Mouse (Mus musculus) intestine, postnatal 0 days (tissue): ENCODE measurements around the gene Smarcd1. TPM values are rescaled to one million over a fixed set of nuclear protein-coding genes. Genes with fewer than 3 reads are reported as not detected.
"Not testable (repeated sequence)": the region's sequence is repeated elsewhere in the genome, so short reads cannot be mapped to it uniquely, and the experiment has no call there.

Source experiments
- ATAC-seq: fragments of 200-750 bp; cut with Nextera tagmentation; 2 replicates; pipeline ENCODE4 v1.8.0; 2017; ENCODE audit warnings: mild to moderate bottlenecking, moderate TSS enrichment, moderate library complexity
- H3K27ac ChIP-seq: fragments of 300-500 bp; sonication (generic); 2 replicates; pipeline ENCODE4 v1.5.1; 2014; ENCODE audit warnings: mild to moderate bottlenecking, low read depth, low read length, moderate library complexity
- H3K27me3 ChIP-seq: fragments of 300-500 bp; sonication (generic); replicated peaks from 2 replicates; pipeline ENCODE4 v1.6.1; 2014; ENCODE audit warnings: low read length, mixed read lengths; ENCODE audit not compliant: control insufficient read depth, insufficient read depth
- H3K36me3 ChIP-seq: fragments of 300-500 bp; sonication (generic); 2 replicates; pipeline ENCODE4 v1.6.1; 2014; ENCODE audit warnings: mild to moderate bottlenecking, moderate library complexity; ENCODE audit not compliant: control insufficient read depth, insufficient read depth
- H3K4me1 ChIP-seq: fragments of 300-500 bp; sonication (generic); replicated peaks from 2 replicates; pipeline ENCODE4 v1.6.1; 2014; ENCODE audit warnings: antibody characterized with exemption, low read length, mixed read lengths; ENCODE audit not compliant: control insufficient read depth, insufficient read depth
- H3K4me2 ChIP-seq: fragments of 300-500 bp; sonication (generic); replicated peaks from 2 replicates; pipeline ENCODE4 v1.6.1; 2014; ENCODE audit warnings: low read depth, mild to moderate bottlenecking, moderate library complexity
- H3K4me3 ChIP-seq: fragments of 300-500 bp; sonication (generic); 2 replicates; pipeline ENCODE4 v1.5.1; 2014; ENCODE audit warnings: low read depth, low read length
- H3K9ac ChIP-seq: fragments of 300-500 bp; sonication (generic); 2 replicates; pipeline ENCODE4 v1.6.1; 2014; ENCODE audit warnings: mild to moderate bottlenecking, low read depth, low read length
- H3K9me3 ChIP-seq: fragments of 300-500 bp; sonication (generic); 2 replicates; pipeline ENCODE4 v1.6.1; 2016; ENCODE audit warnings: mixed run types; ENCODE audit not compliant: control insufficient read depth
- CTCF ChIP-seq: sonication (generic); IDR thresholded peaks from 2 replicates; pipeline ENCODE4 v1.5.1; 2016; ENCODE audit warnings: low read depth, mild to moderate bottlenecking, control low read depth, antibody characterized with exemption, moderate library complexity
- WGBS: fragments of 180-500 bp; shearing (Covaris S2); extraction: QIAGEN DNeasy Blood & Tissue Kit; methylation state at CpG from one replicate; pipeline ENCODE4 v1.1.7; 2014; 5-methylcytosine and 5-hydroxymethylcytosine counted together
- polyA plus RNA-seq: library from polyadenylated mRNA; unstranded; fragments of >200 nt; fragmentation: Nextera tagmentation; extraction: Ambion mirVana; gene quantifications from 2 replicates; pipeline ENCODE4 v1.2.1, GENCODE M21; 2015

The Smarcd1 gene
- polyA plus RNA-seq, 1 experiment from 2014 or later: 13.2 TPM

GRCm38 (mm10) chr15:99726549-99726948 is 24.6 kb downstream of the Smarcd1 start:
- Histone ChIP-seq H3K4me3 (peak overlapping the region; percentile 87), H3K4me1 (peaks cover 15% of the 10 kb centered on the region; the same call in 1 of the 2 replicates), H3K27ac (no peak overlapping the region), H3K4me2 (peak overlapping the region; percentile 74), H3K9me3 (no peaks in the 10 kb centered on the region), H3K27me3 (no peaks in the 10 kb centered on the region), H3K9ac (peak overlapping the region; percentile 88), H3K36me3 (peaks cover 38% of the 10 kb centered on the region)
- no peak for TF ChIP-seq CTCF
- ATAC-seq: no peak
- 68% methylated on average over 2 of the region's 2 CpGs for WGBS

GRCm38 (mm10) chr15:99727039-99727438 is 25.1 kb downstream of the Smarcd1 start:
- 89% methylated on average over 4 of the region's 5 CpGs for WGBS
- H3K9me3 ChIP-seq, H3K4me2 ChIP-seq, H3K9ac ChIP-seq, H3K27me3 ChIP-seq, H3K27ac ChIP-seq, ATAC-seq, H3K4me3 ChIP-seq: not testable (repeated sequence)
- peaks cover 33% of the 10 kb centered on the region for H3K36me3 ChIP-seq
- peaks cover 15% of the 10 kb centered on the region; the same call in 1 of the 2 replicates for H3K4me1 ChIP-seq

GRCm38 (mm10) chr15:99727525-99727924 is 25.6 kb downstream of the Smarcd1 start:
- H3K27me3 ChIP-seq: no peaks in the 10 kb centered on the region
- H3K36me3 ChIP-seq: peaks cover 29% of the 10 kb centered on the region
- no peaks in the 10 kb centered on the region for H3K9me3 ChIP-seq
- WGBS: 91% methylated on average over 12 of the region's 12 CpGs
- H3K4me2 ChIP-seq: no peak overlapping the region
- ATAC-seq: no peak
- no peak overlapping the region for H3K27ac ChIP-seq
- H3K4me3 ChIP-seq: no peak overlapping the region
- no peak for TF ChIP-seq CTCF
- peaks cover 15% of the 10 kb centered on the region; the same call in 1 of the 2 replicates for H3K4me1 ChIP-seq
- no peak overlapping the region for H3K9ac ChIP-seq

- no peaks in the 10 kb centered on the region for H3K9me3 ChIP-seq
- WGBS: 94% methylated on average over 5 of the region's 5 CpGs
These were observed 26.3 kb downstream of the Smarcd1 start for GRCm38 (mm10) chr15:99728211-99728610.

GRCm38 (mm10) chr15:99729056-99729783 is 27.3 kb downstream of the Smarcd1 start:
- 85% methylated on average over 3 of the region's 4 CpGs for WGBS
- H3K36me3 ChIP-seq: peaks cover 19% of the 10 kb centered on the region
- no peaks in the 10 kb centered on the region for H3K27me3 ChIP-seq
- H3K9ac ChIP-seq: no peak overlapping the region
- H3K4me1 ChIP-seq: peaks cover 10% of the 10 kb centered on the region; the same call in 1 of the 2 replicates
- H3K4me3 ChIP-seq: no peak overlapping the region
- no peak for ATAC-seq
- no peak overlapping the region for H3K4me2 ChIP-seq
- TF ChIP-seq CTCF: peak; percentile 48
- no peaks in the 10 kb centered on the region for H3K9me3 ChIP-seq
- no peak overlapping the region for H3K27ac ChIP-seq

More at GRCm38 (mm10) chr15:99728211-99728610, 26.3 kb downstream of the Smarcd1 start:
- TF ChIP-seq CTCF: no peak
- Histone ChIP-seq H3K36me3 (peaks cover 22% of the 10 kb centered on the region), H3K9ac (no peak overlapping the region), H3K4me1 (peaks cover 14% of the 10 kb centered on the region; the same call in 1 of the 2 replicates), H3K4me3 (no peak overlapping the region), H3K27me3 (no peaks in the 10 kb centered on the region), H3K27ac (no peak overlapping the region), H3K4me2 (no peak overlapping the region)
- no peak for ATAC-seq

- Histone ChIP-seq H3K27ac (no peak overlapping the region), H3K4me2 (no peak overlapping the region), H3K9me3 (no peaks in the 10 kb centered on the region), H3K27me3 (no peaks in the 10 kb centered on the region), H3K4me1 (0 out of 2 replicates have a peak, but pooled peaks cover 5% of the 10 kb centered on the region), H3K9ac (no peak overlapping the region), H3K4me3 (no peak overlapping the region), H3K36me3 (peaks cover 27% of the 10 kb centered on the region)
- TF ChIP-seq CTCF: no peak
- no peak for ATAC-seq
- 100% methylated on average over 2 of the region's 2 CpGs for WGBS
These were observed 29.2 kb downstream of the Smarcd1 start for GRCm38 (mm10) chr15:99731167-99731566.
